Mouse (Mus musculus) MEL (cell line): Measurements from ENCODE around the gene Hes3.

Source experiments
- CTCF ChIP-seq, 3 experiments: IDR thresholded peaks in 2 of 3; conservative IDR thresholded peaks in 1 of 3; 2 replicates each; pipeline ENCODE4 v1.5.1; 2011 to 2012; ENCODE audit warnings: low read length in 3 of 3, low read depth in 2 of 3, mild to moderate bottlenecking in 2 of 3, improper control_type of control experiment in 1 of 3, inconsistent platforms in 1 of 3, mixed read lengths in 1 of 3, moderate library complexity in 1 of 3; ENCODE audit not compliant: control insufficient read depth in 1 of 3, insufficient read depth in 1 of 3, poor library complexity in 1 of 3, severe bottlenecking in 1 of 3
- EP300 ChIP-seq, 2 experiments: IDR thresholded peaks; 2 replicates each; pipeline ENCODE4 v1.6.1; 2011; ENCODE audit warnings: improper control_type of control experiment in 2 of 2, low read length in 2 of 2, low read depth in 1 of 2, mild to moderate bottlenecking in 1 of 2
- MAZ ChIP-seq: IDR thresholded peaks from 2 replicates; pipeline ENCODE4 v1.6.1; 2012; ENCODE audit warnings: low read depth, mild to moderate bottlenecking, inconsistent platforms, low read length, improper control_type of control experiment
- MYC ChIP-seq: IDR thresholded peaks from 2 replicates; pipeline ENCODE4 v1.6.1; 2011; ENCODE audit warnings: low read depth, mild to moderate bottlenecking, low read length, improper control_type of control experiment, moderate library complexity
- RCOR1 ChIP-seq: IDR thresholded peaks from 2 replicates; pipeline ENCODE4 v1.6.1; 2012; ENCODE audit warnings: low read depth, mild to moderate bottlenecking, inconsistent platforms, low read length, improper control_type of control experiment
- SIN3A ChIP-seq: IDR thresholded peaks from 2 replicates; pipeline ENCODE4 v1.6.1; 2012; ENCODE audit warnings: low read length, improper control_type of control experiment, inconsistent platforms
- ZC3H11A ChIP-seq: IDR thresholded peaks from 2 replicates; pipeline ENCODE4 v1.6.1; 2012; ENCODE audit warnings: low read depth, mild to moderate bottlenecking, inconsistent platforms, low read length, improper control_type of control experiment

DNA sequence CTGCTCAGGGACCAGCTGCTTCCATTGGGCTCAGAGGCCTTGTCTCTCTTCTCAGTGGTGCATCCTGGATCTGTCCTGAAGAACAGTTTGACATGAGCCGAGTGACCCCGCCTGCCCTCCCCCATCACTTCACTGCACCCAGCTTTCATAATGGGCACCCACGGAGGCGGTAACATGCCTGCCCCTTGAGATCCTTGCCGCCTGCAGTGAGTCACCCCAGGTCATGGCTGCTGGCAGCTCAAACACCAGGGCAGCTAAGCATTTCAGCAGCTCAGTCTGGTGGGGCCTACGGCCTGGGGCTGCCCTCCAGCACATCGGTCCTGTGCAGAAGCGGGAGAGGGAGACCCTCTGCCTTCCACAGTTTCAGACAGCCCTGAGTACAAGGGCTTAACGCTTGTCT is 16.1 kb upstream of the Hes3 start:
- TF ChIP-seq CTCF (IDR thresholded peaks at IDR 0.05 in 2 of 3, conservative IDR thresholded peaks at IDR 0.05 in 1 of 3; ENCODE audit: control insufficient read depth in 1 of 3, insufficient read depth in 1 of 3, low read depth in 2 of 3, low read length in 3 of 3, poor library complexity in 1 of 3, severe bottlenecking in 1 of 3): no peak
- TF ChIP-seq MYC: no peak
- no peak for TF ChIP-seq SIN3A
- TF ChIP-seq EP300 (IDR thresholded peaks at IDR 0.05; ENCODE audit: low read depth in 1 of 2, low read length in 2 of 2): no peak
- TF ChIP-seq RCOR1: no peak
- no peak for TF ChIP-seq ZC3H11A
- TF ChIP-seq MAZ: no peak
